Mouse (Mus musculus) kidney, adult 8-10 months (tissue): Measurements from ENCODE around the gene Foxp3.

Experiments
- DNase-seq, 2 experiments: peaks; one replicate each; pipeline ENCODE4 v3.0.0; 2022

Gene Foxp3

DNA sequence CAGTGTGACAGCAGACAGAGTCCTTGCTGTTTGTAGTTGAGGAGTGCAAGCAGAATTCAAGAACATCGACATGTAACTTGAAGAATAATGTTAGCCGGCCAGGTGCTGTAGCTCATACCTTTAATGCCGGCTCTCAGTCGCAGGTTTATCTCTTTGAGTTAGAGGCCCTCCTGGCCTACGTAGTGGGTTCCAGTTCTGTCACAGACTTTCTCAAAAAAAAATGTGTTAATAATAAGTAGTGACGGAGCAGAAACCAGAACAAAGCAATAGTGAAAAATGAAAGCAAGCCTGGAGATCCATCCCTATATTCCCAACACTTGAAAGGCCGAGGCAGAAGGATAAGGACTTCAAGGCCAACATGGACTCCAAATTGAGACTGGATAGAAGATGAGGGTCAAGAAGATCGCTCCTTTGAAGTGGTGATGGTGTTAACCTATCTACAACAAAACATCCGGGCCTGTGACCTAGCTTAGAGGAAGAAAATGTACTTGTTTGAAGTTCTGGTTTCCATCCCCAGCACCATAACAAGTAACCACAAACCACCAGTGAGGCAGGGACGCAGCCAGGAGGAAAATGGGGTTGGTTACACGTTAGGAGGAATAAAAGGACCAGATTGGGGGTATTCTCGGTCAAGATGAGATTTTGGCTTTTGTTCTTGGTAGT is 44.6 kb downstream of the Foxp3 start:
- DNase-seq, result no peak

GRCm38 (mm10) chrX:7632560-7632959 is 59.1 kb downstream of the Foxp3 start:
- no peak for DNase-seq

- no peak for DNase-seq
Measured at GRCm38 (mm10) chrX:7635101-7635500, 61.7 kb downstream of the Foxp3 start.

GRCm38 (mm10) chrX:7638401-7639091 is 65.1 kb downstream of the Foxp3 start, which contains the start of gene Syp:
Syp (plus strand) TSS chrX:7638471.
- DNase-seq, result peak; percentile 63 to 78

DNA sequence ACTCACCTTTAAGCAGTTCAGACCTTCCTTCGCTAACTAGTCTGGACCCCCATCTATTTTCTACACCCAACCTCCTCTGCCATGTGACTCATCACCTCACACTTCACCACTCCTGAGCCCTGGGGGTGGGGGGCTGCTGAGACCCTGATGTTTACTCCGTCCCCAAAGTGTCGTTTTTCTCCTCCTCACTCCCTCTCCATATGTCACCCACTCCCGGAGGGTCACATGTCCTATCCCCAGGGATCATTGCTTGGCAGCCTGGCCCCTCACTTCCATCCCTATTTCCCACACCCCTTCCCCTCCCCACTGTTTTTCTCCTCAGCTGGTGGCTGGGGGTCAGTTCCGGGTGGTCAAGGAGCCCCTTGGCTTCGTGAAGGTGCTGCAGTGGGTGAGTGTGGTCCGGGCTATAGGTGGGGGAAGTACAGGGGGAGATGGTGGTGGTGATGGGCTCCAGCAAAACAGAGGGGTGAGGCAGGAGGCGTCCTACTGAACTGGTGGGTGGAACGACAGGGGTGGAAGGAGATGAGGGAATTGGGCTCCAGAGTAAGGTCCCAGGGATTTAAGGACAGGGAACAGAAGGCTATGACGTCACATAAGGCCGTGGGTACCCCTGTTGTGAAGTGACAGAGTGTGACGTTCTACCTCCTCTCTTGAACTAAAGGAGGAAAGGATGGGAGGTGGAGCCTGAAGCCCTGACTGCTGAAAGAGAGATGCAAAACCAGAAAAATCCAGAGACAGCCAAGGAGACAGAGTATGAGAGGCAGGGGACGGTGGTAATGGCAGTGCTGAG is 66.3 kb downstream of the Foxp3 start:
- DNase-seq, result no peak

DNA sequence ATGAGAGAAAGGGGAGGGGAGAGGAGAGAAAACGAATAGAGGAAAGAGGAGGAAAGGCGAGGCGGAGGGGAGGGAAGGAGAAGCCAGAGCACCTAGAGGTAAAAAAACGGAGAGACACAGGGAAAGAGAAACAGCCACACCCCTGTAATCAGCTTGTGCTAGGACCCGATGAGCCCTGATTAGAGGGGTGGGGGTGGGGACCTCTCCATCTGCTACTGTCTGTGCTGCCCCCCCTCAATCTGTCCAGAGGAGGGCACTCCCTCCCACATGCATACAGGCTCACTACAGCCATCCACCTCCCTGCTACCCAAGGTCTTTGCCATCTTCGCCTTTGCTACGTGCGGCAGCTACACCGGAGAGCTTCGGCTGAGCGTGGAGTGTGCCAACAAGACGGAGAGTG is 67.3 kb downstream of the Foxp3 start:
- DNase-seq, result no peak
